Mouse (Mus musculus): Measurements from ENCODE around the gene Mpp3.

DNA sequence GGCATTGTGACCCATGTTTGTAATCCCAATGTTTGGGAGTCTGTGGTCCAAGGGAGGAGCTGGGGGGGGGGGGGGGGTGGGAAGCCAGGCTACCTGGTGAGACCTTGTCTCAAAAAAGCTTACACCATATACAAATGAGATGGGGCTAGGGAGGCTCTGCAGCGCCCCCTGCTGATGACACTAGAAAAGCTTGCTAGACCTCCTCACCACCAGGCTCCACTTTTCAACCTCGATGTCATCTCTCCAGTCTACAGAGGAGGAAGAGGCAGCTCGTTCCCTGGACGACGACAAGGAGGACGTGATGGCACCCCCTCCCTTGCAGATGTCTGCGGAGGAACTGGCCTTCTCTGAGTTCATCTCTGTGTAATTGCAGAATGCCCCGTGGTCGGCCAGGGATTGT lies 25.6 kb upstream of the Mpp3 start:
- TF ChIP-seq CTCF (IDR thresholded peaks at IDR 0.05; ENCODE audit: low read depth) = peak; percentile 48
- no peak for TF ChIP-seq EP300 (IDR thresholded peaks at IDR 0.05; ENCODE audit: low read depth)
